In genomic region chr6:136471601-136472000, GRCm38 (mm10) we compare ENCODE assay signal across 8 mouse cellular contexts. TPM values are rescaled to one million over a fixed set of nuclear protein-coding genes. Genes with fewer than 3 reads are reported as not detected.
DNase-seq lines count a peak whose midpoint lies in the region; ATAC-seq and TF ChIP-seq lines count a peak whose summit lies in the region.

No protein-coding gene starts in this region.

- H3K4me2 ChIP-seq in liver, embryonic 11.5 days, result peak overlapping the region; percentile 57
- H3K4me2 ChIP-seq in embryonic facial prominence, embryonic 15.5 days (replicated peaks), result no peak overlapping the region
- no peak overlapping the region for H3K4me2 ChIP-seq in intestine, postnatal 0 days (replicated peaks; ENCODE audit: low read depth)
- no peak overlapping the region for H3K4me2 ChIP-seq in stomach, embryonic 15.5 days

- H3K9ac ChIP-seq in liver, embryonic 11.5 days (ENCODE audit: low read depth, low read length), result 0 out of 2 replicates have a peak overlapping the region, but pooled peaks have one; percentile 25
- no peak overlapping the region for H3K9ac ChIP-seq in embryonic facial prominence, embryonic 15.5 days
- no peak overlapping the region for H3K9ac ChIP-seq in intestine, postnatal 0 days (ENCODE audit: low read depth, low read length)
- H3K9ac ChIP-seq in stomach, embryonic 15.5 days, result no peak overlapping the region

- H3K9me3 ChIP-seq in liver, embryonic 11.5 days (ENCODE audit: control insufficient read depth, low read length), result no peaks in the 10 kb centered on the region
- no peaks in the 10 kb centered on the region for H3K9me3 ChIP-seq in embryonic facial prominence, embryonic 15.5 days (replicated peaks)
- no peaks in the 10 kb centered on the region for H3K9me3 ChIP-seq in intestine, postnatal 0 days (ENCODE audit: control insufficient read depth)
- no peaks in the 10 kb centered on the region for H3K9me3 ChIP-seq in stomach, embryonic 15.5 days

- H3K4me1 ChIP-seq in liver, embryonic 11.5 days (replicated peaks; ENCODE audit: control insufficient read depth, insufficient read depth, low read length), result peaks cover 61% of the 10 kb centered on the region
- peaks cover 49% of the 10 kb centered on the region for H3K4me1 ChIP-seq in embryonic facial prominence, embryonic 15.5 days
- H3K4me1 ChIP-seq in intestine, postnatal 0 days (replicated peaks; ENCODE audit: control insufficient read depth, insufficient read depth, low read length), result 0 out of 2 replicates have a peak, but pooled peaks cover 10% of the 10 kb centered on the region
- H3K4me1 ChIP-seq in stomach, embryonic 15.5 days, result peaks cover 38% of the 10 kb centered on the region

- H3K27me3 ChIP-seq in liver, embryonic 11.5 days (replicated peaks; ENCODE audit: control insufficient read depth, insufficient read depth, low read length), result no peaks in the 10 kb centered on the region
- H3K27me3 ChIP-seq in embryonic facial prominence, embryonic 15.5 days, result no peaks in the 10 kb centered on the region
- no peaks in the 10 kb centered on the region for H3K27me3 ChIP-seq in intestine, postnatal 0 days (replicated peaks; ENCODE audit: control insufficient read depth, insufficient read depth, low read length)
- no peaks in the 10 kb centered on the region for H3K27me3 ChIP-seq in stomach, embryonic 15.5 days (replicated peaks)

- DNase-seq in liver, embryonic 11.5 days (ENCODE audit: low spot score), result no peak
- DNase-seq in liver, result no peak
- DNase-seq in kidney, postnatal 14 days, result no peak
- DNase-seq in layer of hippocampus, postnatal 10 days (ENCODE audit: low spot score in 2 of 2), result no peak

- peak overlapping the region; percentile 98 for H3K27ac ChIP-seq in liver, embryonic 11.5 days (ENCODE audit: low read depth, low read length)
- peak overlapping the region; percentile 97 for H3K27ac ChIP-seq in embryonic facial prominence, embryonic 15.5 days (replicated peaks)
- no peak overlapping the region for H3K27ac ChIP-seq in intestine, postnatal 0 days (ENCODE audit: low read depth, low read length)
- peak overlapping the region; percentile 93 for H3K27ac ChIP-seq in stomach, embryonic 15.5 days

- H3K36me3 ChIP-seq in liver, embryonic 11.5 days (ENCODE audit: control insufficient read depth, insufficient read depth, low read length), result no peaks in the 10 kb centered on the region
- no peaks in the 10 kb centered on the region for H3K36me3 ChIP-seq in embryonic facial prominence, embryonic 15.5 days
- H3K36me3 ChIP-seq in intestine, postnatal 0 days (ENCODE audit: control insufficient read depth, insufficient read depth), result no peaks in the 10 kb centered on the region
- no peaks in the 10 kb centered on the region for H3K36me3 ChIP-seq in stomach, embryonic 15.5 days

- no peak overlapping the region for H3K4me3 ChIP-seq in liver, embryonic 11.5 days (ENCODE audit: low read depth, low read length)
- H3K4me3 ChIP-seq in embryonic facial prominence, embryonic 15.5 days (replicated peaks), result no peak overlapping the region
- H3K4me3 ChIP-seq in intestine, postnatal 0 days (ENCODE audit: low read depth, low read length), result no peak overlapping the region
- no peak overlapping the region for H3K4me3 ChIP-seq in stomach, embryonic 15.5 days (replicated peaks)

- TF ChIP-seq CTCF in intestine, postnatal 0 days (IDR thresholded peaks at IDR 0.05; ENCODE audit: low read depth), result peak; percentile 7; the same call in 1 of the 2 replicates

- no peak for ATAC-seq in liver, embryonic 11.5 days (replicated peaks; ENCODE audit: low FRiP score)
- ATAC-seq in embryonic facial prominence, embryonic 15.5 days (ENCODE audit: insufficient number of reproducible peaks, low FRiP score, low TSS enrichment, low read depth), result no peak
- no peak for ATAC-seq in intestine, postnatal 0 days
- no peak for ATAC-seq in stomach, embryonic 15.5 days (ENCODE audit: insufficient read depth, low FRiP score, low read depth)
- no peak for ATAC-seq in monocyte, adult 5-6 weeks (replicated peaks; ENCODE audit: insufficient number of reproducible peaks, low FRiP score, low TSS enrichment, poor library complexity, severe bottlenecking)

- WGBS in liver, embryonic 11.5 days, result 31% methylated on average over 5 of the region's 5 CpGs
- WGBS in embryonic facial prominence, embryonic 15.5 days, result 28% methylated on average over 5 of the region's 5 CpGs
- 27% methylated on average over 5 of the region's 5 CpGs for WGBS in intestine, postnatal 0 days
- WGBS in stomach, embryonic 15.5 days, result 32% methylated on average over 5 of the region's 5 CpGs

RNA-seq across cellular contexts. Expression of gene Atf7ip, which starts 34.4 kb away (rescaled TPM):
- polyA plus RNA-seq in liver, embryonic 11.5 days (2014; fragmentation: Nextera tagmentation; extraction: Ambion mirVana), result 31.2 and 32.9 TPM in 2 replicates
- polyA plus RNA-seq in embryonic facial prominence, embryonic 15.5 days (2015; fragmentation: Nextera tagmentation; extraction: Ambion mirVana), result 35.5 and 37.5 TPM in 2 replicates
- 8.6 and 9.4 TPM in 2 replicates for polyA plus RNA-seq in intestine, postnatal 0 days (2015; fragmentation: Nextera tagmentation; extraction: Ambion mirVana)
- polyA plus RNA-seq in stomach, embryonic 15.5 days (2015; fragmentation: Nextera tagmentation; extraction: Ambion mirVana), result 34.6 and 38.1 TPM in 2 replicates
- total RNA-seq in layer of hippocampus, postnatal 10 days (2021), result 100 to 1,000 TPM; 139 to 148 TPM
- total RNA-seq in monocyte, adult 5-6 weeks (2017), result 53.5 to 127 TPM (median 61.9 TPM) in 3 replicates

RNA-seq across cellular contexts. Expression of gene E330021D16Rik, which starts 56.2 kb away (rescaled TPM):
- polyA plus RNA-seq in liver, embryonic 11.5 days (2014; fragmentation: Nextera tagmentation; extraction: Ambion mirVana), result not detected in 2 replicates
- not detected in 2 replicates for polyA plus RNA-seq in embryonic facial prominence, embryonic 15.5 days (2015; fragmentation: Nextera tagmentation; extraction: Ambion mirVana)
- polyA plus RNA-seq in intestine, postnatal 0 days (2015; fragmentation: Nextera tagmentation; extraction: Ambion mirVana), result not detected in 2 replicates
- polyA plus RNA-seq in stomach, embryonic 15.5 days (2015; fragmentation: Nextera tagmentation; extraction: Ambion mirVana), result 0.12 TPM in 1 of 2 replicates, not detected in the other
- total RNA-seq in layer of hippocampus, postnatal 10 days (2021), result not detected
- 0.75 TPM in 1 of 3 replicates, not detected in the others for total RNA-seq in monocyte, adult 5-6 weeks (2017)
